Mouse (Mus musculus) CD4-positive naive resting alpha-beta T cell, adult 57 days (primary cell): ENCODE measurements around the gene Cd2ap. TPM values are rescaled to one million over a fixed set of nuclear protein-coding genes. Genes with fewer than 3 reads are reported as not detected.

Source experiments
- total RNA-seq: library from RNA; stranded (reverse); gene quantifications from one replicate; pipeline ENCODE4 v1.2.4, GENCODE M21; 2023

The Cd2ap gene
- total RNA-seq = 79.0 TPM

GRCm38 (mm10) chr17:42876001-42876903, at the start of gene Cd2ap:
Gene Cd2ap, minus strand, starts transcription at chr17:42876665.

Other genes starting within 250 kb of the Cd2ap start
- gene Adgrf4, start 184.4 kb downstream of the Cd2ap start, total RNA-seq = not detected
- not detected for gene Adgrf2, start 134.5 kb downstream of the Cd2ap start, total RNA-seq
- gene Tnfrsf21, start 139.9 kb upstream of the Cd2ap start, total RNA-seq = 2.4 TPM